Mouse (Mus musculus): ENCODE measurements around the gene Rgs7.

- TF ChIP-seq CHD2 (IDR thresholded peaks at IDR 0.05; ENCODE audit: low read length) (no peak), CTCF (IDR thresholded peaks at IDR 0.05 in 2 of 3, conservative IDR thresholded peaks at IDR 0.05 in 1 of 3; ENCODE audit: control insufficient read depth in 1 of 3, insufficient read depth in 1 of 3, low read depth in 2 of 3, low read length in 3 of 3, poor library complexity in 1 of 3, severe bottlenecking in 1 of 3) (no peak), MAFK (IDR thresholded peaks at IDR 0.05; ENCODE audit: borderline replicate concordance, low read depth, low read length) (no peak), USF1 (IDR thresholded peaks at IDR 0.05; ENCODE audit: low read depth, low read length) (no peak), TBP (IDR thresholded peaks at IDR 0.05; ENCODE audit: low read depth, low read length) (no peak), TAL1 (IDR thresholded peaks at IDR 0.05; ENCODE audit: low read length) (no peak), EP300 (IDR thresholded peaks at IDR 0.05; ENCODE audit: low read depth in 1 of 2, low read length in 2 of 2) (no peak), SMC3 (IDR thresholded peaks at IDR 0.05; ENCODE audit: low read depth, low read length) (no peak), USF2 (IDR thresholded peaks at IDR 0.05; ENCODE audit: borderline replicate concordance in 1 of 2, insufficient read depth in 1 of 2, low read depth in 1 of 2, low read length in 2 of 2) (no peak), NRF1 (IDR thresholded peaks at IDR 0.05; ENCODE audit: insufficient read depth, low read depth, low read length, poor library complexity, severe bottlenecking) (no peak), ZC3H11A (IDR thresholded peaks at IDR 0.05; ENCODE audit: low read depth, low read length) (no peak)
Measured at GRCm38 (mm10) chr1:175523572-175523971, 31.3 kb upstream of the Rgs7 start.

Measured in MEL (cell line).